Mouse (Mus musculus) spleen, adult 2 months (tissue): ENCODE data around the gene Upf3b. TPM values are rescaled to one million over a fixed set of nuclear protein-coding genes. Genes with fewer than 3 reads are reported as not detected.

Source experiments
- DNase-seq, 2 experiments: peaks; one replicate each; pipeline versions ENCODE4 v3.0.0 to v3.0.0-alpha.2; 2012 to 2021; ENCODE audit warnings: low spot score in 2 of 2, low read depth in 1 of 2
- H3K27ac ChIP-seq: fragments of 200-500 bp; 2 replicates; pipeline ENCODE4 v1.5.1; 2012; ENCODE audit warnings: low read length, inconsistent platforms; ENCODE audit not compliant: insufficient read depth
- H3K27me3 ChIP-seq: fragments of 200-500 bp; 2 replicates; pipeline ENCODE4 v1.6.1; 2012; ENCODE audit warnings: mild to moderate bottlenecking, moderate library complexity, low read length, inconsistent platforms; ENCODE audit not compliant: control insufficient read depth, insufficient read depth
- H3K36me3 ChIP-seq: fragments of 200-500 bp; 2 replicates; pipeline ENCODE4 v1.6.1; 2012; ENCODE audit warnings: mild to moderate bottlenecking, low read length, inconsistent platforms; ENCODE audit not compliant: control insufficient read depth, insufficient read depth
- H3K4me1 ChIP-seq: fragments of 200-500 bp; 2 replicates; pipeline ENCODE4 v1.6.1; 2011; ENCODE audit warnings: inconsistent platforms; ENCODE audit not compliant: control insufficient read depth, insufficient read depth, insufficient read length
- H3K4me3 ChIP-seq: fragments of 200-500 bp; 2 replicates; pipeline ENCODE4 v1.5.1; 2011; ENCODE audit warnings: mild to moderate bottlenecking, inconsistent platforms; ENCODE audit not compliant: insufficient read depth, insufficient read length; ENCODE audit errors: extremely low read depth
- CTCF ChIP-seq: fragments of 200-500 bp; IDR thresholded peaks from 2 replicates; pipeline ENCODE4 v1.5.1; 2011; ENCODE audit warnings: mild to moderate bottlenecking, inconsistent platforms; ENCODE audit not compliant: insufficient read depth, insufficient read length, insufficient replicate concordance; ENCODE audit errors: extremely low read depth
- POLR2A ChIP-seq: fragments of 200-500 bp; IDR thresholded peaks from 2 replicates; pipeline ENCODE4 v1.6.1; 2011; ENCODE audit warnings: low read depth, low read length, inconsistent platforms
- WGBS: fragments of 180-500 bp; shearing (Covaris S2); methylation state at CpG from one replicate; pipeline ENCODE4 v1.1.7; 2018; 5-methylcytosine and 5-hydroxymethylcytosine counted together
- polyA plus RNA-seq: library from polyadenylated mRNA; depleted of rRNA; stranded (reverse); fragments of >200 nt; gene quantifications from 2 replicates; pipeline ENCODE4 v1.2.3, GENCODE M21; 2012; rRNA removed

Upf3b gene
- polyA plus RNA-seq, 1 experiment: 2.7 TPM

DNA sequence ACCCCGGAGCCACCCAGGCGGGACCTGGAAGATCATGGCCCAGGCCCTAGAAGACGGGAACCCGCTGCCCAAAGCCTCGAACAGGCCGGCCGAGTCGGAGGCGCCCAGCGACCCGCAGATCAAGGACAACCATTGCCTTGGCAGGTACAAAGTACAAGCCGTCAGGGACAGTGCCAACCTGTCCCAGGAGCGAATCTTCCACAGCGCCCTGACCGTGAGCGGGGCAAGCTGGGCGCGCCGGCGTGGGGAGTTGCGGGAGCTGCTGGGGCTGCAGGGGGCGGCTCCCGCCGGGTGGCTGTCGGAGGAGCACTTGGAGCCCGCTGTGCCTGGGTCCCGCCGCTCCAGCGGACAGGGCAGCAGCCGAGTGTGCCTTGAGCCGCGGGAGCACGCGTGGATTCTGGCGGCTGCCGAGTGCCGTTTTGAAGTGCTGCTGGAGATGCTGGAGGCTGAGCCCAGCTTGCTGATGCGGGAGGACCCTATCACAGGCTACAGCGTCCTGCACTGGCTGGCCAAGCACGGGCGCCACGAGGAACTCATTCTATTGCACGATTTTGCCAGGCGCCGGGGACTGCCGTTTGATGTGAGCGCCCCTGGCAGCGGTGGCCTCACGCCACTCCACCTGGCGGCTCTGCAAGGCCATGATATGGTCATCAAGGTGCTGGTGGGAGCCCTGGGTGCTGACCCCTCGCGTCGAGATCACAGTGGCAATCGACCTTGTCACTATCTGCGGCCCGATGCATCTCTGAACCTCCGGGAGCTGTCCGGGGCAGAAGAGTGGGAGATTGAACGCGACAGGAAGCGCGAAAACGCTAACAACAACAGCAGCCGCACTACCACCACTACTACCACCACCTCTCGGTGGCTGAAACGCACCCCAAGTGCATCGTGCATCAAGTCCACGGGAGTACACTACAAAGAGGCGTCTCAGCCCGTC, 61.0 kb downstream of the Upf3b start:
- DNase-seq: no peak
- H3K27ac ChIP-seq: no peak overlapping the region
- peaks cover 8% of the 10 kb centered on the region; the same call in 1 of the 2 replicates for H3K4me1 ChIP-seq
- no peaks in the 10 kb centered on the region for H3K36me3 ChIP-seq
- H3K4me3 ChIP-seq: peak overlapping the region; percentile 14
- H3K27me3 ChIP-seq: peaks cover 14% of the 10 kb centered on the region
- WGBS: 21% methylated on average over 70 of the region's 70 CpGs
- TF ChIP-seq POLR2A: no peak
- no peak for TF ChIP-seq CTCF

- 26% methylated on average over 35 of the region's 38 CpGs for WGBS
- TF ChIP-seq POLR2A (no peak), CTCF (no peak)
- peak within 1 kb of the TSS; percentile 14 for H3K4me3 ChIP-seq
- H3K36me3 ChIP-seq: no peaks in the 10 kb centered on the region
- no peak for DNase-seq
- H3K27me3 ChIP-seq: peaks cover 14% of the 10 kb centered on the region
- H3K27ac ChIP-seq: no peak within 1 kb of the TSS
- peaks cover 8% of the 10 kb centered on the region; the same call in 1 of the 2 replicates for H3K4me1 ChIP-seq
Measured at GRCm38 (mm10) chrX:37048066-37048889, 61.8 kb downstream of the Upf3b start, which contains the start of gene Sowahd. Gene Sowahd (plus strand): TSS chrX:37048845.

GRCm38 (mm10) chrX:37042726-37043125, 67.4 kb downstream of the Upf3b start:
- no peak overlapping the region for H3K4me3 ChIP-seq
- no peak overlapping the region for H3K27ac ChIP-seq
- DNase-seq: peak in 1 of 2 experiments; percentile 27
- no peaks in the 10 kb centered on the region for H3K4me1 ChIP-seq
- H3K36me3 ChIP-seq: no peaks in the 10 kb centered on the region
- TF ChIP-seq POLR2A: no peak
- peak; percentile 34; the same call in 1 of the 2 replicates for TF ChIP-seq CTCF
- 26% methylated on average over 9 of the region's 9 CpGs for WGBS
- H3K27me3 ChIP-seq: no peaks in the 10 kb centered on the region

Other genes starting within 250 kb of the Upf3b start
- 19.8 and 21.9 TPM in 2 replicates for gene Ube2a, start 236.4 kb downstream of the Upf3b start, polyA plus RNA-seq
- gene C330007P06Rik, start 236.2 kb downstream of the Upf3b start, polyA plus RNA-seq: 8.4 and 11.0 TPM in 2 replicates
- gene Nkrf, start 207.4 kb downstream of the Upf3b start, polyA plus RNA-seq: 0.46 and 0.53 TPM in 2 replicates
- gene Sept6, start 118.5 kb downstream of the Upf3b start, polyA plus RNA-seq: 45.0 and 55.5 TPM in 2 replicates
- 0.05 and 0.08 TPM in 2 replicates for gene Sowahd, start 61.5 kb downstream of the Upf3b start, polyA plus RNA-seq
- 47.1 and 62.8 TPM in 2 replicates for gene Rpl39, start 24.9 kb downstream of the Upf3b start, polyA plus RNA-seq
- 1.3 and 1.8 TPM in 2 replicates for gene Nkap, start 16.5 kb upstream of the Upf3b start, polyA plus RNA-seq
- gene Akap14, start 58.5 kb upstream of the Upf3b start, polyA plus RNA-seq: not detected in 2 replicates
- 62.4 and 91.4 TPM in 2 replicates for gene Ndufa1, start 80.8 kb upstream of the Upf3b start, polyA plus RNA-seq
- gene Rnf113a1, start 80.9 kb upstream of the Upf3b start, polyA plus RNA-seq: 1.6 and 1.8 TPM in 2 replicates
- not detected in 2 replicates for gene Gm9, start 100.7 kb upstream of the Upf3b start, polyA plus RNA-seq
- not detected in 2 replicates for gene Rhox1, start 111.9 kb upstream of the Upf3b start, polyA plus RNA-seq
- gene Rhox2a, start 134.7 kb upstream of the Upf3b start, polyA plus RNA-seq: not detected in 2 replicates
- gene Rhox3a, start 139.6 kb upstream of the Upf3b start, polyA plus RNA-seq: not detected in 2 replicates
- not detected in 2 replicates for gene Rhox4a, start 155.0 kb upstream of the Upf3b start, polyA plus RNA-seq